Mouse (Mus musculus) adrenal gland, postnatal 0 days (tissue): ENCODE results near the gene C530025M09Rik. TPM values are rescaled to one million over a fixed set of nuclear protein-coding genes. Genes with fewer than 3 reads are reported as not detected.

Experiments used
- polyA plus RNA-seq: library from polyadenylated mRNA; unstranded; fragments of >200 nt; fragmentation: Nextera tagmentation; extraction: Ambion mirVana; gene quantifications from 2 replicates; pipeline ENCODE4 v1.2.1, GENCODE M21; 2015

The C530025M09Rik gene
- 0.27 TPM in 1 of 2 replicates, not detected in the other for polyA plus RNA-seq

DNA sequence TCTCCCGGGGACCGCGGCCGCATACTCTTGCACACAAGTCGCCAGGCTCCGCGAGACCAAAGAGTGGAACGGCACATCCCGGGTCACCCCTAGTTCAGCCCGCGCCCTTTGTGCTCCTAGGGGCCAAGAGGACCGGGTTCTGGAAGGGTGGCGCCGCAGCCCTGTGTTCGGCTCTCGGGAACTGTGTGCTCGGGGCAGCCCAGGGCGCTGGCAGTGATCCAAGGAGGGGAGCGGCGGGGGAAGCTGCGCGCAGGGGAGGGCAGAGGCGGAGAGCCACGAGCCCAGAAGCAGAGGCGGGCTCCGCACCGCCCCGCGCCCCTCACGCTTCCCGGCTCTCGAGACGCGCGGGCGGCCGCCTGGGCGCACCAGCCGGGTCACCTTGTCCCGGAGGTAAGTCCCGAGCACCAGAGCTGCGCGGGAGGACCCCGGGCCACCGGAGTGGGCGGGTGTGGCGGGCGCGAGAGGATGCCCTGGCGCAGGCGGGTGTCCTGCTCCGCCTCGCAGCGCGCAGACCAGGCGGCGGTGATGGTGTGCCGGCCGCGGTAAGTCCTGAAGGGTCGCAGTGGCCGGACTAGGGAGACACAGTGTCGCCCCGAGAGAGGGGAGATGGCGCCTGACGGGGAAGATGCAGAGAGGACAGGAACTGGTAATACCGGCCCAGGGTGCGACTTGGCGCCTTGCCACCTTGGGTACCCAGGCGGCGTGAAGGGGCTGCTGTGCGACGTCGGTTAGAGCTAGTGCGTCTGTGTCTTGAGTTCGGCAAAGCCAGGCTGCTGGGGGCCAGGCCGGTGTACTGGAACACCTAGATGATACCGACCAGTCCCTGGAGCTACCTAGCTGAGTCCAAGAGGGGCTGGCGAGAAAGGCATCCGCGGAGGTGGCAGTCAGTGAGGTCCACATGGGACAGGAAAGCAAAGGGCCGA lies at the start of gene C530025M09Rik:
TSS of gene C530025M09Rik (minus strand) at position 678 of the 923 bp plus-strand sequence.

DNA sequence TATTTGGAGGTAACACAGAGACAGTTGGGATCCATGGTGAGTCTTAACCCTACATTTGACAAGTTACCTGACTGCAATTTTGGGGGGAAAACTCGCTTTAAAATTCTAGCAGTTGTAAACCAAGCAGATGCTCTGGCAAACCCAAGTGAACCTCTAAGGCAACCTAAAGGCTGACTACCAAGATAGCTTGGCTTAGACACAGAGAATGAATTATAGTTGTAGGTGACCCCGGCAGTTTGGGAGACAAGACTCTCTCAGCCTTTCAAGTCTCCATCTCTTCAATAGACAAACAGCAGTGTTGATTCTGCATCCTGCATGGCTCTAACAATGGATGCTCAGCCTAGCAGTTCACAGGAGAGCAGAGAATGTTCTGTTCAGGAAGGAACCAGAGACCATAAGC lies 2.1 kb downstream of the C530025M09Rik start, which contains the start of gene Syndig1:
TSS of gene Syndig1 (plus strand) at position 301 of the 400 bp plus-strand sequence.

Other genes with a start within 250 kb of the C530025M09Rik start
- gene Syndig1, start 2.0 kb downstream of the C530025M09Rik start, polyA plus RNA-seq: 4.7 and 4.9 TPM in 2 replicates